Mouse (Mus musculus): ENCODE results near the gene Med24. TPM values are rescaled to one million over a fixed set of nuclear protein-coding genes. Genes with fewer than 3 reads are reported as not detected.
A peak's percentile ranks its signal among the peaks of the same experiment; 100 is the strongest.

The Med24 gene
- total RNA-seq, 2 experiments from 2014 or later = 47.8 to 58.0 TPM

DNA sequence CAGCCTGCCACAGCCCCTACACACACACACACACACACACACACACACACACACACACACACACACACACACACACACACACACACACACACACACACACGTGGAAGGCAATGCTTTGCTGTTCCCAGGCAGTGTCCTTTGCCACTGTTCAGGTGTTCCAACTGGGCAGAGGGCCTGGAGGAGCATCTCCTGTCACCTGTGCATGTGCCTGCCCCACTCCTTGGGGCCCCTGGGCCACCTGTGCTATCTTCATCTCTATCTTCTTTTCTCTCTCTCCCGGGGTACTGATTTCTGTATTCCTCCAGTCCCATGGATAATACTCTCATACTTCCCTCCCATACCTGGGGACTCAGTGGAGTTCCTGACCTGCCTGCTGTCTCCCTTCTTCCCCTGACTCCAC lies 37.1 kb upstream of the Med24 start:
- DNase-seq (ENCODE audit: low spot score in 2 of 2) = no peak

GRCm38 (mm10) chr11:98765421-98766309 lies 36.4 kb upstream of the Med24 start:
- DNase-seq (ENCODE audit: low spot score in 2 of 2) = no peak

GRCm38 (mm10) chr11:98764746-98765145 lies 35.5 kb upstream of the Med24 start:
- no peak for DNase-seq (ENCODE audit: low spot score in 2 of 2)

- DNase-seq (ENCODE audit: low spot score in 2 of 2) = no peak
These were observed 34.9 kb upstream of the Med24 start for GRCm38 (mm10) chr11:98764091-98764490.

- DNase-seq (ENCODE audit: low spot score in 2 of 2) = no peak
These were observed 34.2 kb upstream of the Med24 start for GRCm38 (mm10) chr11:98763502-98763861.

DNA sequence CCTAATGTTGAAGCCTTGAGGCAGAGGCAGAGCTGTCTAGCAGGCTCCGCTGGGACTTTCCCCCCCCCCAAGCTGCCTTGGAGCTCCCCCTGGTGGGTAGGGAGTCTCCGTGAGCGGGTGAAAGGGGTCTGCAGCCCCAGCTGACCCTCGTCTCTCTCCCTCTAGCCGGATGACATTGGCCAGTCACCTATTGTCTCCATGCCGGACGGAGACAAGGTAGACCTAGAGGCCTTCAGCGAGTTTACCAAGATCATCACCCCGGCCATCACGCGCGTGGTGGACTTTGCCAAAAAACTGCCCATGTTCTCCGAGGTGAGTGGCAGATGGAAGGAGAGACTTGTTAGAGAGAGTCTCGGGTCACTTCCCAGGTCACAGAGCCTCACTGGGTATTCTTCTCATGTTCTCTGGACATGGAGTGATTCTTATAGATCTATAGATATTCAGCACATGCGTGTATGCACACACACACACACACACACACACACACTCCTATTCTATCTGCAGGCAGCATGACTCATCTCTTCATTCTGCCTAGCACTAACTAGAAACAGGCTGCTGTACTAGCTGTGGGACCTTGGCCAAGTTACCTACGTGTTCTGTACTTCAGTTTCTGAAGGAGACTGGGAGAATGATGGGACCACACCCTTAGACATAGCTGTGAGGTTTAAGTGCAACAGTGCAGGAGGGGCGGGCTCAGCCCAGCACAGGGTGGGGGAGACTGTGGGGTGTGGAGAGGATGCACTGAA lies 33.7 kb upstream of the Med24 start:
- no peak for DNase-seq (ENCODE audit: low spot score in 2 of 2)

DNA sequence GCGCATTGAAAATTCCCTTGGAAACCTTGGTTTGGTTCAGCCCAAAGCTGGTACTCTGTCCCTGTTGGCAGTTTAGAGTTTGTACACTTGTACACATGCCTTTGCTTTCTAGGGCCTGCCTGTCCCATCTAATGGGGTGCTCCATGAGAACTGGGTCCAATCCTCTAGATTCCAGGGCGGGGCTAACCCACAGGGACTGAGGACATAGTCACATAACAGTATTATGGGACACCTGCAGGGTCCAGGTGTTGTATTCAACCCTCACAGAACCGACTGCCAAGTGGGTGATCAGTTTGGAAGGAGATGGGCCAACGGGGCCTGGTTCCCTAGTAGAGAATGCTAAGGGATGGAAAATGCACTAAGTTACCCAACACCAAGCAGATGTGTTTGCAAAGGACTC lies 32.7 kb upstream of the Med24 start:
- peak in 1 of 2 experiments; percentile 14 for DNase-seq (ENCODE audit: low spot score in 2 of 2)

GRCm38 (mm10) chr11:98756711-98757110 lies 27.5 kb upstream of the Med24 start:
- no peak for DNase-seq (ENCODE audit: low spot score in 2 of 2)

- no peak for DNase-seq (ENCODE audit: low spot score in 2 of 2)
These were observed 26.6 kb upstream of the Med24 start for GRCm38 (mm10) chr11:98755726-98756380.

- peak; percentile 77 to 79 for DNase-seq (ENCODE audit: low spot score in 2 of 2)
These were observed 25.5 kb upstream of the Med24 start for GRCm38 (mm10) chr11:98754621-98755181.

- DNase-seq (ENCODE audit: low spot score in 2 of 2) = no peak
These were observed 25.0 kb upstream of the Med24 start for GRCm38 (mm10) chr11:98754151-98754620.

- DNase-seq (ENCODE audit: low spot score in 2 of 2) = no peak
These were observed 24.0 kb upstream of the Med24 start for GRCm38 (mm10) chr11:98753264-98753663.

DNA sequence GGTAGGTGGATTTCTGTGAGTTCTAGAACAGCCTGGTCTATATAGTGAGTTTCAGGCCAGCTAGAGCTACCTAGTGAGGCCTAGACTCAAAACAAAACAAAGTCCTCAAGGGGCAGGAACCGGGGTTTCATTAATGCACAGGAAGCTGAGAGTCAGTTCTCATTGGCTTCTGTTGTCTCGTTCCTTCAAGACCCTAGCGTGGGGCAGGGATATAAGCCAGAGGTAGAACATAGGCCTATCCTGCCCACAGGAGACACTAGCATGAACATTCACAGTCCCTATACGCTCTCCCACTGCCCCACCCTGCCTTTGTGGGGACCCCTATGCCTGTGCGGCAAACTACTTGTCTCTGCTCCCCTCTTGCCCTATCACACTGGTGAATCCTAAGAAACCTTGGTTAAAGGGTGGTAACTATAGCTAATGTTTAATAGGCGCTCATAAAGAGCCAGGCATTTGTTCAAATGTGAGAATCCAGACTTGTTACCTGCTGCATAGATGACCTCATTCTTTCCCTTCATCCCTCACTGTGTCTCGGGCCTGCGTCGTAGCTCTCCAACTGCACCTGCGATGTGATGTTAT lies 23.4 kb upstream of the Med24 start:
- DNase-seq (ENCODE audit: low spot score in 2 of 2) = no peak

GRCm38 (mm10) chr11:98751221-98751782 lies 22.1 kb upstream of the Med24 start:
- no peak for DNase-seq (ENCODE audit: low spot score in 2 of 2)

DNA sequence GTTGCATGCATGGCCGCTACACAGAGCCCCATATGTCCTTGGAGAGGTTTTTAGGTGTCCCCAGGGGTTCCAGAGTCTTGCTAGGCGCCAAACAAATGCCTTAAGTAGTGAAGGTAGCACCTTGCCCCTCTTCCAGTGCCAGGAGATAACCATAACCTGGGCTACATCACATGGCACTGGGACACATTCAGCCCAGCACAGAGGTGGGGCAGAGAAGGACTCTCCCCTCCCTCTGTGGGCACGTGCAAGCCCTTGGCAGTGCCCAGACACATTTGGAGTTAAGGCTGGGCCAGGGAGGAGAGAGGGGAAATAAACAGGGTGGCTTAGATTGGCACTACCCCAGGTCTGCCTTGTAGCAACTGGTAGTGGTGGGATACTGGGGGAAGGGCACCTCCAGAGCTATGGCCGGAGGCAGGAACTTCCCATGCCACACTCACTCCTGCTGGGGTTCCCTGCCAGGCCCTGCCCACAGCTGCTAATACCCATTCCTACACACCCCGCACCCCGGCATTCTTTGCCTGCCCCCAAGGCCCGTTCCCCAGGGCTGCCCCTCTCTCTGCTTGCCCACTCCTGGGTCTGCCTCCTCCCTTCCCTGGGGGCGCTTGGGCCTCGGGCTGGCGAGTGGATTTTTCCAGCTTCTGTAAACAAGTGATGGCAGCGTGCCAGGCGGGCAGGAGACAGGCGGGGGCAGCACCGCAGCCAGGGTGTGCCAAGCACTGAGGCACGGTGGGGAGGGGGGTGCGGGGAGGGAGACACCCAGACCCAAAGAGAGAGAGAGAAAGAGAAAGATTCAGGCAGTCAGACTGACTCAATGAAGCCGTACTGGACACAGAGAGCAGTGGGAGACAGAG lies 21.3 kb upstream of the Med24 start:
- peak; percentile 67 to 78 for DNase-seq (ENCODE audit: low spot score in 2 of 2)

DNA sequence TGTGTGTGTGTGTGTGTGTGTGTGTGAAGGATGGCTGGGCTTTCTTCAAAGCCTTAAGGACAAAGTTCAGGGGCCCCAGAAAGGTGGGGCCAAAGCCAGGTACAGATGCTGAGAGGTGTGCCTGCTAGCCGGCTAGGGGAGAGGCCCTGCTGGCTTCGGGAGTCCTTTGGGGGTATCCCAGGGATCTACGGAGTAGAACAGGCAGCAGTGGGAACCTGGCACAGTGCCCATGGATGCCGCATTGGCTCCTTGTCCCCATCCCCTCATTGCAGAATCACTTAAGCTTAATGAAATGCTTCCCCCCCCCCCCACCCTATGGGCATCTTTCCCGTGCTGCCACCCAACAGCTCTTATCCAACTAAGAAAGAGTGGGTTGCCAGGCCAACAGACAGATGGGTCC lies 20.5 kb upstream of the Med24 start:
- peak in 1 of 2 experiments; percentile 26 for DNase-seq (ENCODE audit: low spot score in 2 of 2)

DNA sequence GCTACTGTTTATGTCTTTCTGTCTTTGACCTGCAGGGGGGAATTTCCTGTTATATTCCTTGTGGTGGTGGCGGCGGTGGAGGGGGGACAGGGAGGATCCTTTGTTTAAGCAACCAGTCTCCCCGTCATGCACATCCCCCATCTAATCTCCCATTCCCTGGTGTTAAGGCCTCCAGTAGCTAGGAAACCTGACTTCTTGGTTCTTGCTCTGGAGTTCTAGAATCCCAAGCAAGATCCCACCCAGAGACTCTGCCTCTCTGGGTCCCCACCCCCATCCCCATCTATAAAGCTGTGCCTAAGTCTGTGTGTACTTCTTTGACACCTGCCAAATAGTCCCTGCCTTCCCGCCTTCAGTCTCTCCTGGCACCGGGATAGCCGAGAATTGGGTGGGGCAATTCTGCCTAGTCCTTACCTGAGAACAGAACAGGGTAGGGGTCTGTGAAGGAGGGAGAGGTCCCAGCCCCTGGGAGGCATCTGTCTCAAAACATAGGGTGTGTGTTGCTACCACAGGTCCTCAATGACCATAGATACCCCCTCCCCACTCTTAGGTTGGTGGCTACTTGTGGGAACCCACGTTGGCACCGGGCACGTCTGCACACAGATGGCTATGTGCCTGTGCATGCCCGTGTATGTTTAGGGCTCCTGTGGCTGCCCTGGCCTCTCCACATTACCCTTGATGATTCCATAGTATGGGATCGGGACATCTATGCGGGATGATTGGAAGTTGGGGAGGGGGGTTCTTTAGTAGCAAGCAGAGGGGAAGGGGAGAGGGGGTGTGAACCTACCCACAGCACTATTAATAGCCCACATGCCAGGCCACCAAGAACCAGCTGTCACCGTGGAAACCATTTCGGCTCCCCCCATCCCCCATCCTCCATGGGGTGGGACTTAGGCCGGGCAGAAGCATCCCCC lies 19.5 kb upstream of the Med24 start:
- DNase-seq (ENCODE audit: low spot score in 2 of 2) = no peak

DNA sequence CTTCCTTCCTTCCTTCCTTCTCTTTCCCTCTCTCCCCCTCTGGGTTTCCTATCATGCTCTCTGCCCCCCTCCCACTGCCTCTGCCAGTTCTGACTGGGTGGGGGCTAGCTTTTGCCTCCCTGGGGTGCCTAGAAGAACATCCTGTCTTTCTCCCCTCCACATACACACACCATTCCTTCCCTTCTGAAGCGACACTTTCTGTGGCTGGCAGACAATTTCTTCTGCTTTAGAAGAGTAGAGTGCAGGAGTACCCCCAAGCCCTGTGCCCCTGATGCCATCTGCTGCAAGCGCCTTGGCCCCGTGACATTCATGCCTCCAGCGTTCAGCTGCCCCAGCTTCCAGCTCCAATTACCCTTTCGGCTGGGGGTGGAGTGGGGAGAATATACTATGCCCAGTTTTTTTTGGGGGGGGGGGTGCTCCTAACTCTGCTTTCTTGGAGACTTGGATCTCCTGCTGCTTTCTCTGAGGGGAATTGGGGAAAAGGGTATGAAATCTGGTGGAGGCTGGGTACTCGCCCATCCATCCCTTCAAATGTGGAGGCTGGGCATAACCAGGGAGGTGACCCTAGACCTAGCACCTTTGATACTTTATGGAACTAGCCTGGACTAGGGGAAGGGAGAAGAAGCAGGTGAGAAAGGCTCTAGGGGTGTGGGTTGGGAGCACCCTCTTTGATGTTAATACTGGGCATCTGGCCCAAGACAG lies 18.7 kb upstream of the Med24 start:
- no peak for DNase-seq (ENCODE audit: low spot score in 2 of 2)

All from gastrocnemius, postnatal 4 days (tissue).